In genomic region chr12:12176331-12177263, GRCm38 (mm10) we compare ENCODE assay signal across 8 mouse cellular contexts.
DNase-seq lines count a peak whose midpoint lies in the region; ATAC-seq and TF ChIP-seq lines count a peak whose summit lies in the region.

No protein-coding gene starts in this region.

- TF ChIP-seq CTCF in G1E (IDR thresholded peaks at IDR 0.05; ENCODE audit: low read depth, low read length): peak; percentile 47; the same call in 1 of the 2 replicates
- TF ChIP-seq CTCF in lung, postnatal 0 days (IDR thresholded peaks at IDR 0.05): peak; percentile 98

- H3K27me3 ChIP-seq in G1E (ENCODE audit: insufficient read depth, low read length): no peaks in the 10 kb centered on the region
- H3K27me3 ChIP-seq in lung, postnatal 0 days (replicated peaks; ENCODE audit: insufficient read depth, low read length): no peaks in the 10 kb centered on the region

- H3K9me3 ChIP-seq in G1E (replicated peaks): peaks cover 10% of the 10 kb centered on the region
- no peaks in the 10 kb centered on the region for H3K9me3 ChIP-seq in lung, postnatal 0 days (ENCODE audit: low read length)

- H3K4me1 ChIP-seq in G1E (ENCODE audit: insufficient read depth, low read depth, low read length): no peaks in the 10 kb centered on the region
- no peaks in the 10 kb centered on the region; the same call in 1 of the 2 replicates for H3K4me1 ChIP-seq in lung, postnatal 0 days (ENCODE audit: insufficient read depth, low read depth, low read length)

- TF ChIP-seq EP300 in lung, postnatal 0 days (IDR thresholded peaks at IDR 0.05): no peak

- no peak for ATAC-seq in G1E (ENCODE audit: extremely low read depth, insufficient number of reproducible peaks, low FRiP score, poor library complexity, severe bottlenecking)
- peak; percentile 75 to 80 for ATAC-seq in hematopoietic stem cell, adult 5-6 weeks (replicated peaks in 1 of 2; ENCODE audit: insufficient read depth in 1 of 2, low FRiP score in 2 of 2, low TSS enrichment in 1 of 2, low read depth in 1 of 2, poor library complexity in 2 of 2, severe bottlenecking in 2 of 2)
- peak; percentile 83 for ATAC-seq in lung, postnatal 0 days

- DNase-seq in G1E (ENCODE audit: low spot score): no peak
- DNase-seq in cerebellum, adult 11 months: peak; percentile 61
- peak; percentile 89 for DNase-seq in forelimb bud, embryonic 11.5 days (ENCODE audit: low read depth, low spot score)
- DNase-seq in layer of hippocampus, adult 9-11 months: peak; percentile 77
- peak; percentile 93 for DNase-seq in lung, postnatal 0 days (ENCODE audit: low spot score)
- DNase-seq in ovary, postnatal 10 days (ENCODE audit: low spot score): peak; percentile 36
- DNase-seq in thymus, postnatal 0 days (ENCODE audit: low spot score): peak; percentile 83

- H3K4me3 ChIP-seq in G1E (ENCODE audit: low read depth, low read length): no peak overlapping the region
- H3K4me3 ChIP-seq in lung, postnatal 0 days (ENCODE audit: low read depth, low read length): peak overlapping the region; percentile 5; the same call in 1 of the 2 replicates

- H3K36me3 ChIP-seq in G1E (replicated peaks): no peaks in the 10 kb centered on the region
- H3K36me3 ChIP-seq in lung, postnatal 0 days (ENCODE audit: insufficient read depth, low read length): no peaks in the 10 kb centered on the region

- H3K9ac ChIP-seq in lung, postnatal 0 days (replicated peaks; ENCODE audit: low read depth): no peak overlapping the region

- H3K27ac ChIP-seq in lung, postnatal 0 days (ENCODE audit: low read length): 0 out of 2 replicates have a peak overlapping the region, but pooled peaks have one; percentile 20

- H3K4me2 ChIP-seq in lung, postnatal 0 days (replicated peaks; ENCODE audit: low read depth, low read length): peak overlapping the region; percentile 47

- 6% methylated on average over 13 of the region's 13 CpGs for WGBS in lung, postnatal 0 days
